Mouse (Mus musculus) thymus, postnatal 4 days (tissue): ENCODE data around the gene Gm14781.
"Not testable (repeated sequence)": the region's sequence is repeated elsewhere in the genome, so short reads cannot be mapped to it uniquely, and the experiment has no call there.

Experiments
- DNase-seq: peaks from one replicate; pipeline ENCODE4 v3.0.0; 2021

Gm14781 gene

GRCm38 (mm10) chrX:91631894-91632293 is at the start of gene Gm14781:
Gene Gm14781, plus strand, starts transcription at chrX:91632194.
- DNase-seq = not testable (repeated sequence)

- DNase-seq = not testable (repeated sequence)
Measured at GRCm38 (mm10) chrX:91654964-91655575, 23.1 kb downstream of the Gm14781 start.
